Mouse (Mus musculus) embryonic facial prominence, embryonic 15.5 days (tissue): ENCODE results near the gene Rtf2. TPM values are rescaled to one million over a fixed set of nuclear protein-coding genes. Genes with fewer than 3 reads are reported as not detected.

Experiments
- ATAC-seq: fragments of 200-750 bp; cut with Nextera tagmentation; 2 replicates; pipeline ENCODE4 v1.8.0; 2017; ENCODE audit warnings: low read depth, moderate TSS enrichment; ENCODE audit not compliant: insufficient number of reproducible peaks, low FRiP score, low TSS enrichment
- H3K27ac ChIP-seq: fragments of 300-500 bp; sonication (generic); replicated peaks from 2 replicates; pipeline ENCODE4 v1.5.1; 2015; ENCODE audit warnings: mild to moderate bottlenecking, inconsistent platforms
- H3K27me3 ChIP-seq: fragments of 300-500 bp; sonication (generic); 2 replicates; pipeline ENCODE4 v1.6.1; 2015; ENCODE audit warnings: inconsistent platforms
- H3K36me3 ChIP-seq: fragments of 300-500 bp; sonication (generic); 2 replicates; pipeline ENCODE4 v1.6.1; 2015; ENCODE audit warnings: mild to moderate bottlenecking, inconsistent platforms
- H3K4me1 ChIP-seq: fragments of 300-500 bp; sonication (generic); 2 replicates; pipeline ENCODE4 v1.6.1; 2015; ENCODE audit warnings: inconsistent platforms
- H3K4me2 ChIP-seq: fragments of 300-500 bp; sonication (generic); replicated peaks from 2 replicates; pipeline ENCODE4 v1.6.1; 2015; ENCODE audit warnings: mild to moderate bottlenecking, inconsistent platforms
- H3K4me3 ChIP-seq: fragments of 300-500 bp; sonication (generic); replicated peaks from 2 replicates; pipeline ENCODE4 v1.5.1; 2015; ENCODE audit warnings: mild to moderate bottlenecking, inconsistent platforms
- H3K9ac ChIP-seq: fragments of 300-500 bp; sonication (generic); 2 replicates; pipeline ENCODE4 v1.6.1; 2015; ENCODE audit warnings: inconsistent platforms
- H3K9me3 ChIP-seq: fragments of 300-500 bp; sonication (generic); replicated peaks from 2 replicates; pipeline ENCODE4 v1.6.1; 2016; ENCODE audit warnings: inconsistent platforms
- WGBS: fragments of 180-500 bp; shearing (Covaris S2); methylation state at CpG from one replicate; pipeline ENCODE4 v1.1.7; 2015; 5-methylcytosine and 5-hydroxymethylcytosine counted together
- polyA plus RNA-seq: library from polyadenylated mRNA; unstranded; fragments of >200 nt; fragmentation: Nextera tagmentation; extraction: Ambion mirVana; gene quantifications from 2 replicates; pipeline ENCODE4 v1.2.1, GENCODE M21; 2015

The Rtf2 gene
- polyA plus RNA-seq, 1 experiment from 2014 or later, result 75.8 TPM

DNA sequence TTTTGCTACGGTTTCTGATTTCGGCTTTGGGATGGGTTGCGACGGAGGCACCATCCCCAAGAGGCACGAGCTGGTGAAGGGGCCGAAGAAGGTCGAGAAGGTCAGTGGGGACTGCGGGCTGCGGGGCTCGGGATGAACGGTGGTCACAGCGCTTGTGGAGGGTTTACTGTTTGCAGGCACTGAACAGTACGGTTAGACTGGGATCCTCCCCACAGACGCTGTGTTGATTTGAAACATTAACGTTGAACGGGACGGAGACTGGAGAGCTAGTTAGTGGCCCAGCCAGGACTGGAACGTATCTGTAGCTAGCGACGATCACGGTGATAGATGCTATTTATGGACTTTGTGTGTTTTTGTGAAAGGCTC, 267 bp downstream of the Rtf2 start:
- Histone ChIP-seq H3K27me3 (no peaks in the 10 kb centered on the region), H3K27ac (peak overlapping the region; percentile 39; the same call in 1 of the 2 replicates), H3K36me3 (peaks cover 12% of the 10 kb centered on the region), H3K4me2 (peak overlapping the region; percentile 60), H3K4me3 (peak overlapping the region; percentile 78), H3K4me1 (peaks cover 21% of the 10 kb centered on the region), H3K9ac (peak overlapping the region; percentile 57), H3K9me3 (no peaks in the 10 kb centered on the region)
- ATAC-seq, result peak; percentile 55; the same call in 1 of the 2 replicates
- under 1% methylated on average over 21 of the region's 21 CpGs for WGBS

DNA sequence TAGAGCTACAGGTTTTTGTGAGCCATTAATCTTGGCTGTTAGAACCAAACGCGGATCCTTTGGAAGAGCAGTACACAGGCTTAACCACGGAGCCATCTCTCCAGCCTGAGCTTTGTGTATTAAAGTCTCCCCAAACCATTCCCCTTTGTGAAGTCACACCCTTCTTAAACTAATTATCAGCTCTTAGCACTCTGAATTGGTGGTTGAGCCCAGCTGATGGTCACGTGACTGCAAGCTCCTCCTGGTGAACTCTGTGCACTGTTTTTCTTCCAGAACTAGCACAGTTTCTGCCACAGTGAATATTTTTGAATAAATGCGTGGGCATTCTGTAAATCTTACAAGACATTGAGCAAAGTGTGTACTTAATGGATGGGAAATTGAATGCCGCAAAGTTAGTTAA, 820 bp downstream of the Rtf2 start:
- 36% methylated on average over 6 of the region's 6 CpGs for WGBS
- ATAC-seq, result no peak
- peak overlapping the region; percentile 57 for H3K9ac ChIP-seq

GRCm38 (mm10) chr2:172445617-172446016, 5.3 kb downstream of the Rtf2 start:
- Histone ChIP-seq H3K36me3 (peaks cover 60% of the 10 kb centered on the region), H3K4me1 (peaks cover 15% of the 10 kb centered on the region), H3K9ac (no peak overlapping the region), H3K27ac (no peak overlapping the region), H3K27me3 (no peaks in the 10 kb centered on the region), H3K9me3 (no peaks in the 10 kb centered on the region), H3K4me3 (no peak overlapping the region), H3K4me2 (no peak overlapping the region)
- no peak for ATAC-seq
- WGBS, result 92% methylated on average over 4 of the region's 4 CpGs

More for the DNA sequence above, 820 bp downstream of the Rtf2 start:
- Histone ChIP-seq H3K4me2 (peak overlapping the region; percentile 60), H3K9me3 (no peaks in the 10 kb centered on the region), H3K36me3 (peaks cover 17% of the 10 kb centered on the region), H3K27ac (no peak overlapping the region), H3K4me1 (peaks cover 21% of the 10 kb centered on the region), H3K27me3 (no peaks in the 10 kb centered on the region), H3K4me3 (peak overlapping the region; percentile 78)

- H3K27me3 ChIP-seq, result no peaks in the 10 kb centered on the region
- H3K9me3 ChIP-seq, result no peaks in the 10 kb centered on the region
- ATAC-seq, result no peak
- peaks cover 72% of the 10 kb centered on the region for H3K36me3 ChIP-seq
- no peak overlapping the region for H3K27ac ChIP-seq
- H3K4me2 ChIP-seq, result no peak overlapping the region
- no peak overlapping the region for H3K4me3 ChIP-seq
- H3K9ac ChIP-seq, result no peak overlapping the region
- 91% methylated on average over 6 of the region's 6 CpGs for WGBS
- no peaks in the 10 kb centered on the region for H3K4me1 ChIP-seq
These were observed 7.0 kb downstream of the Rtf2 start for GRCm38 (mm10) chr2:172447317-172447716.

DNA sequence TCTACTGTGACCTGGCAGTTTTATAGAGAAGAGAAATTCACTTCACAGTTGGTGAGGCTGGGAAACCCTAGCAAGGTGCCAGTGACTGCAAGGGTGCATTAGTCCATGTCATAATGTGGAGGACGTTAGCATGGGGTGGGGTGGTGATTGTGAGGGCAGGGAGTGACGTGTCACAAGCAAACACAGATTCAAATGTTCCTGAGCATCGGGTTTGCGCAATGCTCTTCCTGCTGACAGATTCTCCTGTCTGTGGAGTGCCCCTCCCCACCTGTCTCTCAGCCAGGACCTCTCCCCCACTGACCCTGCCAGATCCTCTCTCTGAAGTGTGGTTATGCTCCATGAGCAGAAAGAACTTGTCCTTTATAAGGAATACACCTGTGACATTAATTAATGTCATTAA, 8.0 kb downstream of the Rtf2 start:
- no peak overlapping the region for H3K4me2 ChIP-seq
- ATAC-seq, result no peak
- H3K4me1 ChIP-seq, result no peaks in the 10 kb centered on the region
- no peak overlapping the region for H3K4me3 ChIP-seq
- no peak overlapping the region for H3K9ac ChIP-seq
- no peaks in the 10 kb centered on the region for H3K9me3 ChIP-seq
- H3K27ac ChIP-seq, result no peak overlapping the region
- no peaks in the 10 kb centered on the region for H3K27me3 ChIP-seq
- 85% methylated on average over 4 of the region's 4 CpGs for WGBS
- peaks cover 82% of the 10 kb centered on the region for H3K36me3 ChIP-seq

DNA sequence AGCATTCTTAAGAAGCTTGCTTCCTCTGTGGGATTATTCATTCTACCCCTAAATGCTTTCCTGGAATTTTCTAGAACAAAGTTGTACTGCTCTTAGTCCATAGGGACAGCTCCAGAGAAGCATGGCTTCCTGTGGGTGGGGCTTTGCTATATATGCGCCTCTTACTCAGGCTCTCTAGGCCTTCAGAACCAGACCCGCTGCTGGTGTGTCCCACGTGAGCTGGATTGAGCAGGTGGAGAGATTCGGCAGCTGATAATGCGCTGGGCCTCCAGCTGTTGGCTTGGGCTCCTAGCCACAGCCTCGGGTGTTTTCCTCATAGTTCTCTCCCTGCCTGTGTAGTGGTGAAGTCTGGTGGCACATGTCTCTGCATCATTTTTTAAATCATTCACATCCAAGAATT, 10.3 kb downstream of the Rtf2 start:
- WGBS, result 80% methylated on average over 6 of the region's 6 CpGs
- no peak overlapping the region for H3K4me3 ChIP-seq
- no peaks in the 10 kb centered on the region for H3K9me3 ChIP-seq
- H3K4me2 ChIP-seq, result no peak overlapping the region
- peaks cover 83% of the 10 kb centered on the region for H3K36me3 ChIP-seq
- no peak overlapping the region for H3K9ac ChIP-seq
- no peaks in the 10 kb centered on the region for H3K4me1 ChIP-seq
- no peak for ATAC-seq
- H3K27ac ChIP-seq, result no peak overlapping the region
- H3K27me3 ChIP-seq, result no peaks in the 10 kb centered on the region

- WGBS, result 87% methylated on average over 4 of the region's 4 CpGs
- peaks cover 77% of the 10 kb centered on the region for H3K36me3 ChIP-seq
- no peaks in the 10 kb centered on the region for H3K9me3 ChIP-seq
- H3K27ac ChIP-seq, result no peak overlapping the region
- H3K9ac ChIP-seq, result no peak overlapping the region
- no peaks in the 10 kb centered on the region for H3K4me1 ChIP-seq
- H3K4me2 ChIP-seq, result no peak overlapping the region
- H3K27me3 ChIP-seq, result no peaks in the 10 kb centered on the region
- H3K4me3 ChIP-seq, result no peak overlapping the region
- ATAC-seq, result no peak
These were observed 11.7 kb downstream of the Rtf2 start for GRCm38 (mm10) chr2:172452031-172452430.

GRCm38 (mm10) chr2:172452458-172452857, 12.1 kb downstream of the Rtf2 start:
- ATAC-seq, result no peak
- Histone ChIP-seq H3K9ac (no peak overlapping the region), H3K27me3 (no peaks in the 10 kb centered on the region), H3K9me3 (no peaks in the 10 kb centered on the region), H3K4me2 (no peak overlapping the region), H3K4me1 (no peaks in the 10 kb centered on the region), H3K36me3 (peaks cover 77% of the 10 kb centered on the region), H3K27ac (no peak overlapping the region), H3K4me3 (no peak overlapping the region)
- 88% methylated on average over 10 of the region's 10 CpGs for WGBS

- Histone ChIP-seq H3K36me3 (peaks cover 55% of the 10 kb centered on the region), H3K27me3 (no peaks in the 10 kb centered on the region), H3K27ac (no peak within 1 kb of the TSS), H3K4me2 (no peak within 1 kb of the TSS), H3K4me1 (no peaks in the 10 kb centered on the region), H3K4me3 (no peak within 1 kb of the TSS), H3K9me3 (no peaks in the 10 kb centered on the region), H3K9ac (no peak within 1 kb of the TSS)
- 65% methylated on average over 11 of the region's 11 CpGs for WGBS
- ATAC-seq, result no peak
These were observed 18.1 kb downstream of the Rtf2 start, which contains the start of gene Gcnt7 for GRCm38 (mm10) chr2:172458496-172458895. TSS of gene Gcnt7 (minus strand) at chr2:172458596.

DNA sequence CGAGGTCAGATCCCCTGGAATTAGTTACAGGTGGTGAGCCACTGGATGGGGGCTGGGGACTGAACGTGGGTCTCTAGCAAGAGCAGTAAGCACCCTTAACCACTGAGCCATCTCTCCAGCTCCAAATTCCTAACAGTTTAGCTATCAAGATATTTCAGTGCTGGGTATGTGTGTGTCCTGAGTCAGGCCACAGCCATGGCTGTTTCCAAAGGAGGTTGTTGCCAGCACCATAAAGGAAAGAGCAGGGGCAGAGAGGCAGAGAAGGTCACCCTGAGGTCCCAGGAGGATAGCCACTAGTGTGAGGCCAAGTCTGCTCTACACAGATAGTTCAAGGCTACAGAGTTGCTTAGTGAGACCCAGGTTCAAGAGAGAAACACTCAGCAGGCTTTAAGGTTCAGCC, 20.3 kb downstream of the Rtf2 start:
- 45% methylated on average over 2 of the region's 2 CpGs for WGBS
- Histone ChIP-seq H3K36me3 (peaks cover 65% of the 10 kb centered on the region), H3K27me3 (no peaks in the 10 kb centered on the region), H3K4me2 (no peak overlapping the region), H3K9me3 (no peaks in the 10 kb centered on the region), H3K4me1 (no peaks in the 10 kb centered on the region), H3K4me3 (no peak overlapping the region), H3K9ac (no peak overlapping the region), H3K27ac (no peak overlapping the region)
- ATAC-seq, result no peak

GRCm38 (mm10) chr2:172462813-172463212, 22.5 kb downstream of the Rtf2 start:
- no peaks in the 10 kb centered on the region for H3K4me1 ChIP-seq
- WGBS, result 89% methylated on average over 4 of the region's 4 CpGs
- H3K27ac ChIP-seq, result no peak overlapping the region
- H3K9me3 ChIP-seq, result no peaks in the 10 kb centered on the region
- no peak overlapping the region for H3K4me2 ChIP-seq
- ATAC-seq, result no peak
- H3K27me3 ChIP-seq, result no peaks in the 10 kb centered on the region
- H3K4me3 ChIP-seq, result no peak overlapping the region
- H3K9ac ChIP-seq, result no peak overlapping the region
- peaks cover 64% of the 10 kb centered on the region for H3K36me3 ChIP-seq

DNA sequence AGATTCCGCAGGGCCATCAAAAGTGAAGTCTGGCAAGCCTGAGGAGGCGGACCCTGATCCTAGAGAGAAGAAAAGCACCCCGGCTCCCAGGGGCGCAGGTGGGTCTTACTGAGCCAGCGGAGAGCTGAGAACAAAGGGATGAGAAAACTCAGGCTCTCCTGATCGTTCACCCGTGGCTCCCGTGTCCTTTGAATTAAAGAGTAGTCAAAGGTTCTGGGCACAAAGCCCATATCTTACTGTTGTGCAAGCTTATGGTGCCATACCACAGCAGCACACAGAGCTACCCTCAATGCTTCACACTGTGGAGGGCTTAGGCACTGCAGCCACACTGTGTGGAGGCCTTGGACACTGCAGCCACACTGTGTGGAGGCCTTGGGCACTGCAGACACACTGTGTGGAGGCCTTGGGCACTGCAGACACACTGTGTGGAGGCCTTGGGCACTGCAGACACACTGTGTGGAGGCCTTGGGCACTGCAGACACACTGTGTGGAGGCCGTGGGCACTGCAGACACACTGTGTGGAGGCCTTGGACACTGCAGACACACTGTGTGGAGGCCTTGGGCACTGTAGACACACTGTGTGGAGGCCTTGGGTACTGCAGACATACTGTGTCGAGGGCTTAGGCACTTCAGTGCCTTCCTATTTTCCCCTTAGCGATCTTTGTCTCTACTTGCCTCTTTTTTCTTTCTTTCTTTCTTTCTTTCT, 26.2 kb downstream of the Rtf2 start:
- H3K36me3 ChIP-seq, result peaks cover 68% of the 10 kb centered on the region
- no peak overlapping the region for H3K27ac ChIP-seq
- H3K9ac ChIP-seq, result no peak overlapping the region
- H3K4me2 ChIP-seq, result no peak overlapping the region
- no peak overlapping the region for H3K4me3 ChIP-seq
- no peaks in the 10 kb centered on the region for H3K4me1 ChIP-seq
- 85% methylated on average over 11 of the region's 11 CpGs for WGBS
- H3K9me3 ChIP-seq, result no peaks in the 10 kb centered on the region
- no peaks in the 10 kb centered on the region for H3K27me3 ChIP-seq
- no peak for ATAC-seq
